Mouse (Mus musculus) CH12.LX (cell line): ENCODE results near the gene Coq2. TPM values are rescaled to one million over a fixed set of nuclear protein-coding genes. Genes with fewer than 3 reads are reported as not detected.

ENCODE experiments used
- DNase-seq: peaks from one replicate; pipeline ENCODE4 v3.0.0-alpha.2; 2013; ENCODE audit errors: extremely low read depth
- H3K27ac ChIP-seq: 2 replicates; pipeline ENCODE4 v1.5.1; 2012; ENCODE audit warnings: low read depth, mild to moderate bottlenecking, control low read depth, moderate library complexity; ENCODE audit not compliant: insufficient read depth
- H3K27me3 ChIP-seq: replicated peaks from 2 replicates; pipeline ENCODE3; 2012; ENCODE audit warnings: inconsistent platforms
- H3K36me3 ChIP-seq, 2 experiments: replicated peaks in 1 of 2; 2 replicates each; pipeline versions ENCODE3 to v1.6.1; 2012; ENCODE audit warnings: inconsistent platforms in 1 of 2, low read length in 1 of 2, mild to moderate bottlenecking in 1 of 2, mixed read lengths in 1 of 2, moderate library complexity in 1 of 2; ENCODE audit not compliant: control insufficient read depth in 1 of 2, insufficient read depth in 1 of 2
- H3K4me1 ChIP-seq, 2 experiments: 2 replicates each; pipeline ENCODE4 v1.6.1; 2012; ENCODE audit warnings: inconsistent platforms in 1 of 2, moderate library complexity in 1 of 2; ENCODE audit not compliant: insufficient read depth in 2 of 2, control insufficient read depth in 1 of 2
- H3K4me2 ChIP-seq: 2 replicates; pipeline ENCODE4 v1.6.1; 2012; ENCODE audit warnings: low read depth, mild to moderate bottlenecking, control low read depth; ENCODE audit not compliant: poor library complexity, insufficient read depth, severe bottlenecking
- H3K4me3 ChIP-seq, 3 experiments: fragments of 150-350 bp in 1 of 3; sonication (generic) in 1 of 3; replicated peaks in 1 of 3; 2 replicates each; pipeline versions ENCODE3 to v1.5.1; 2011 to 2012; ENCODE audit warnings: low read depth in 2 of 3, low read length in 2 of 3, mild to moderate bottlenecking in 2 of 3, moderate library complexity in 2 of 3, control low read depth in 1 of 3, improper control_type of control experiment in 1 of 3, inconsistent platforms in 1 of 3, mixed read lengths in 1 of 3; ENCODE audit not compliant: poor library complexity in 1 of 3
- H3K79me2 ChIP-seq: replicated peaks from 2 replicates; pipeline ENCODE4 v1.6.1; 2012; ENCODE audit warnings: mild to moderate bottlenecking, moderate library complexity; ENCODE audit not compliant: control insufficient read depth, poor library complexity, insufficient read depth, severe bottlenecking; ENCODE audit errors: extremely low read depth
- H3K9ac ChIP-seq: 2 replicates; pipeline ENCODE4 v1.6.1; 2012; ENCODE audit warnings: low read depth, mild to moderate bottlenecking, control low read depth, moderate library complexity; ENCODE audit not compliant: insufficient read depth
- H3K9me3 ChIP-seq: replicated peaks from 2 replicates; pipeline ENCODE3; 2012; ENCODE audit warnings: low read length, inconsistent platforms, mixed read lengths
- EP300 ChIP-seq: IDR thresholded peaks from 2 replicates; pipeline ENCODE4 v1.6.1; 2011; ENCODE audit warnings: low read length, improper control_type of control experiment
- ETS1 ChIP-seq: conservative IDR thresholded peaks from 2 replicates; pipeline ENCODE4 v1.6.1; 2012; ENCODE audit warnings: low read depth, mild to moderate bottlenecking, inconsistent platforms, low read length, improper control_type of control experiment, moderate library complexity
- GABPA ChIP-seq: IDR thresholded peaks from 2 replicates; pipeline ENCODE4 v1.6.1; 2012; ENCODE audit warnings: low read depth, low read length, improper control_type of control experiment, inconsistent platforms; ENCODE audit not compliant: insufficient replicate concordance
- JUN ChIP-seq: IDR thresholded peaks from 2 replicates; pipeline ENCODE4 v1.6.1; 2011; ENCODE audit warnings: low read depth, mild to moderate bottlenecking, low read length, improper control_type of control experiment, moderate library complexity; ENCODE audit not compliant: insufficient read depth
- JUND ChIP-seq: conservative IDR thresholded peaks from 2 replicates; pipeline ENCODE4 v1.6.1; 2011; ENCODE audit warnings: low read depth, low read length, improper control_type of control experiment
- KAT2A ChIP-seq: IDR thresholded peaks from 2 replicates; pipeline ENCODE4 v1.6.1; 2012; ENCODE audit warnings: low read length, improper control_type of control experiment, inconsistent platforms; ENCODE audit not compliant: insufficient replicate concordance
- MAX ChIP-seq: IDR thresholded peaks from 2 replicates; pipeline ENCODE4 v1.6.1; 2011; ENCODE audit warnings: low read length, improper control_type of control experiment
- MEF2A ChIP-seq: IDR thresholded peaks from 2 replicates; pipeline ENCODE4 v1.6.1; 2014; ENCODE audit warnings: low read depth, mild to moderate bottlenecking, inconsistent platforms, low read length, improper control_type of control experiment, borderline replicate concordance
- MXI1 ChIP-seq: IDR thresholded peaks from 2 replicates; pipeline ENCODE4 v1.6.1; 2011; ENCODE audit warnings: mild to moderate bottlenecking, low read depth, low read length, improper control_type of control experiment
- POLR2A ChIP-seq: IDR thresholded peaks from 2 replicates; pipeline ENCODE4 v1.6.1; 2011; ENCODE audit warnings: low read depth, mild to moderate bottlenecking, improper control_type of control experiment, low read length
- POLR2AphosphoS2 ChIP-seq: IDR thresholded peaks from 2 replicates; pipeline ENCODE4 v1.6.1; 2011; ENCODE audit warnings: low read depth, low read length, improper control_type of control experiment
- RAD21 ChIP-seq: IDR thresholded peaks from 2 replicates; pipeline ENCODE4 v1.6.1; 2011; ENCODE audit warnings: low read depth, mild to moderate bottlenecking, low read length, improper control_type of control experiment, moderate library complexity
- SIN3A ChIP-seq: IDR thresholded peaks from 2 replicates; pipeline ENCODE4 v1.6.1; 2012; ENCODE audit warnings: low read length, improper control_type of control experiment, inconsistent platforms
- SMC3 ChIP-seq: IDR thresholded peaks from 2 replicates; pipeline ENCODE4 v1.6.1; 2011; ENCODE audit warnings: low read depth, low read length, improper control_type of control experiment
- UBTF ChIP-seq: IDR thresholded peaks from 2 replicates; pipeline ENCODE4 v1.6.1; 2012; ENCODE audit warnings: low read depth, mild to moderate bottlenecking, inconsistent platforms, low read length, improper control_type of control experiment, moderate library complexity
- ZC3H11A ChIP-seq: IDR thresholded peaks from 2 replicates; pipeline ENCODE4 v1.6.1; 2012; ENCODE audit warnings: low read depth, mild to moderate bottlenecking, inconsistent platforms, low read length, improper control_type of control experiment
- ZMIZ1 ChIP-seq: IDR thresholded peaks from 2 replicates; pipeline ENCODE4 v1.6.1; 2012; ENCODE audit warnings: low read depth, mild to moderate bottlenecking, inconsistent platforms, low read length, improper control_type of control experiment
- ZNF384 ChIP-seq: IDR thresholded peaks from 2 replicates; pipeline ENCODE4 v1.6.1; 2012; ENCODE audit warnings: low read depth, low read length, improper control_type of control experiment, inconsistent platforms
- dilution Hi-C: fragments of 300-500 bp; cut with MboI; formaldehyde crosslinking; loops from 2 replicates; pipeline ENCODE4 v1.14.3; 2020; ENCODE audit warnings: low sequenced_read_pairs; ENCODE audit not compliant: extremely low pct_unique_long_range_greater_than_20kb, extremely low pct_ligation_motif_present
- in situ Hi-C: fragments of 300-500 bp; cut with MboI; formaldehyde crosslinking; loops from 3 replicates; pipeline ENCODE4 v1.14.3; 2019; ENCODE audit warnings: low sequenced_read_pairs, low pct_ligation_motif_present, low pct_unique_long_range_greater_than_20kb, mixed read lengths
- polyA plus RNA-seq: library from polyadenylated mRNA; unstranded; fragments of >175 nt; gene quantifications from 2 replicates; pipeline ENCODE4 v1.2.1, GENCODE M21; 2012; ENCODE audit warnings: low read depth; ENCODE audit not compliant: insufficient read length
- total RNA-seq, 2 experiments: library from RNA; depleted of rRNA; stranded (reverse); fragments of 300-350 nt in 1 of 2; fragments of >200 nt in 1 of 2; gene quantifications; 2 replicates each; pipeline ENCODE4 v1.2.3; 2012 to 2014

Coq2 gene
- total and polyA plus RNA-seq, 3 experiments = 49.1 to 56.5 (median 50.1) TPM

DNA sequence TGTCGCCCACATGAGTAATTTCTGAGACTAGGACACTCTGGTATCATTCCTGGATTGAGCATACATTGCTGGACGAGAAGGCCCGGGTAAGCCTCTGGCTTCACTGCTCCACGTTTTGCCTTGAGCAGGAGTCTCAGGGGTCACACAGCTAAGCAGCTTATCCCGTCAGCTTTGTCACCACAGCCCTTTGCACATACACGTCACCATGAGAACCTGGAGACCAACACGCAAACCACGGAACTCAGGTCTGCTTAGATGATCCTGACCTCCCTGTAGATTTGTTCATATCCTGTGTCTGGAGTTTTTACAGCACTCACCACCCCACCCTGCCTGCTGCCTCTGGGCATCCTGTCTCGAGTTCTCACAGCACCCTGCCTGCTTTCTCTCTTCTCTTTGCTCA lies 54.0 kb downstream of the Coq2 start:
- H3K27ac ChIP-seq = no peak overlapping the region
- dilution Hi-C loops = no loop called here
- no peak for TF ChIP-seq ZMIZ1
- TF ChIP-seq SIN3A = no peak
- no peak for TF ChIP-seq POLR2A
- no peak for TF ChIP-seq ZC3H11A
- no peak for TF ChIP-seq SMC3
- TF ChIP-seq POLR2AphosphoS2 = no peak
- TF ChIP-seq UBTF = no peak
- TF ChIP-seq MXI1 = no peak
- no peak for TF ChIP-seq RAD21
- no peak for TF ChIP-seq JUND
- TF ChIP-seq ZNF384 = no peak
- TF ChIP-seq MAX = no peak
- no peak for TF ChIP-seq EP300
- no peak for TF ChIP-seq MEF2A
- no peak for TF ChIP-seq GABPA
- H3K4me3 ChIP-seq = no peak overlapping the region
- DNase-seq = no peak
- H3K27me3 ChIP-seq = no peaks in the 10 kb centered on the region
- no peak overlapping the region for H3K4me2 ChIP-seq
- H3K9me3 ChIP-seq = no peaks in the 10 kb centered on the region
- no peak overlapping the region for H3K9ac ChIP-seq
- H3K79me2 ChIP-seq = no peaks in the 10 kb centered on the region
- in situ Hi-C loops = no loop called here
- peaks cover 27 to 50% of the 10 kb centered on the region in 2 experiments for H3K4me1 ChIP-seq
- H3K36me3 ChIP-seq = no peaks in the 10 kb centered on the region

DNA sequence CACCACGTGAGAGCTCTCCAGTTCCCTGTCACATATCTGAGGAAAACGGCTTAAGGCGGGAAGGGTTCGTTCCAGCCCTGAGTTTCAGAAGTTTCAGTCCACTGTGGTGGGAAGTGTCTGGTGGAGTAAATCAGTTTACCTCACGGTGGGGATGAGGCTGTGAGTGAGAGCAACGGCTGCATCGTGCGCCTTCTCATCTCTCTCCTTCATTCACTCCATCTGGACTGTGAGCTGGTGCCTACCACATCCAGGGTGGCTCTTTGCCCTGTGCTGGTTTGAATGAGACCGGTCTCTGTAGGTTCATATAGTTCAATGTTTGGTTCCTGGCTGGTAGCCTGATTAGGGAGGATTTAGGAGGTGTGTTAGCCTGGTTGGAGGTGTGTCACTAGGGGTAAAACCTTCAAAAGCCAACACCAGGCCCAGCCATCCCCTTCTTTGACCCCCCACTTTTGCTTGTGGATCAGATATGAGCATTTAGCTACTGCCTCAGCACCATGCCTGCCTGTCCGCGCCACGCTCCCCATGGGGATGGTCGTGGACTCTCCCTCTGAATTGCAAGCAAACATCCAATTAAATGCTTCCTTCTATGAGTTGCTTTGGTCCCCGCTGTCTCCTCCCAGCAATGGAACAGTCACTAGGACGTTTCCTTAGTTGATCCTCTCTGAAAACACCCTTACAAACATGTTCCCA lies 55.2 kb downstream of the Coq2 start:
- Histone ChIP-seq H3K9ac (no peak overlapping the region), H3K9me3 (no peaks in the 10 kb centered on the region), H3K79me2 (no peaks in the 10 kb centered on the region), H3K4me1 (peaks cover 21 to 40% of the 10 kb centered on the region in 2 experiments), H3K27ac (no peak overlapping the region)
- TF ChIP-seq MEF2A (no peak), ETS1 (no peak), EP300 (no peak), KAT2A (no peak), ZNF384 (no peak), JUN (no peak), ZMIZ1 (no peak)
- TF ChIP-seq, all 38 proteins: peak for 0
- H3K4me2 ChIP-seq = no peak overlapping the region
- dilution Hi-C loops = no loop called here
- no peaks in the 10 kb centered on the region for H3K36me3 ChIP-seq
- H3K27me3 ChIP-seq = no peaks in the 10 kb centered on the region
- no peak for DNase-seq
- in situ Hi-C loops = no loop called here
- no peak overlapping the region for H3K4me3 ChIP-seq
